8 mouse cellular contexts compared by ENCODE assay signal in genomic region chr4:109173775-109174440, GRCm38 (mm10). TPM values are rescaled to one million over a fixed set of nuclear protein-coding genes. Genes with fewer than 3 reads are reported as not detected.
DNase-seq lines count a peak whose midpoint lies in the region; ATAC-seq lines count a peak whose summit lies in the region.

No protein-coding gene starts in this region.

- peak; percentile 66 to 67 for DNase-seq in heart, adult 18-20 months
- DNase-seq in heart, embryonic 10.5 days (ENCODE audit: low spot score) = no peak
- DNase-seq in adrenal gland, postnatal 25 days = peak; percentile 32
- DNase-seq in gastrocnemius, postnatal 25 days = peak; percentile 67
- DNase-seq in midbrain, embryonic 11.5 days (ENCODE audit: low spot score, missing footprints) = peak; percentile 89
- DNase-seq in spleen, adult 12 weeks (ENCODE audit: low spot score) = no peak
- no peak for DNase-seq in embryo, embryonic 10.5 days (ENCODE audit: low spot score)

- 58% methylated on average over 7 of the region's 7 CpGs for WGBS in heart, embryonic 10.5 days
- WGBS in midbrain, embryonic 11.5 days = 51% methylated on average over 7 of the region's 7 CpGs

- H3K9me3 ChIP-seq in heart, embryonic 10.5 days = no peaks in the 10 kb centered on the region
- no peaks in the 10 kb centered on the region for H3K9me3 ChIP-seq in midbrain, embryonic 11.5 days (ENCODE audit: control insufficient read depth, low read length)

- ATAC-seq in midbrain, embryonic 11.5 days (ENCODE audit: low FRiP score) = peak; percentile 52; the same call in 1 of the 2 replicates
- ATAC-seq in monocyte, adult 5-6 weeks (replicated peaks; ENCODE audit: insufficient number of reproducible peaks, low FRiP score, low TSS enrichment, poor library complexity, severe bottlenecking) = no peak

- peak overlapping the region; percentile 12; the same call in 1 of the 2 replicates for H3K9ac ChIP-seq in midbrain, embryonic 11.5 days (ENCODE audit: low read length)

- peaks cover 19% of the 10 kb centered on the region; the same call in 1 of the 2 replicates for H3K4me1 ChIP-seq in heart, embryonic 10.5 days
- H3K4me1 ChIP-seq in midbrain, embryonic 11.5 days (ENCODE audit: control insufficient read depth, insufficient read depth, low read length) = peaks cover 6% of the 10 kb centered on the region; the same call in 1 of the 2 replicates

- H3K4me2 ChIP-seq in midbrain, embryonic 11.5 days = no peak overlapping the region

- no peak overlapping the region for H3K4me3 ChIP-seq in heart, embryonic 10.5 days
- H3K4me3 ChIP-seq in midbrain, embryonic 11.5 days (ENCODE audit: low read depth, low read length) = no peak overlapping the region

- H3K36me3 ChIP-seq in heart, embryonic 10.5 days = 0 out of 2 replicates have a peak, but pooled peaks cover 1% of the 10 kb centered on the region
- H3K36me3 ChIP-seq in midbrain, embryonic 11.5 days (ENCODE audit: control insufficient read depth, insufficient read depth, low read length) = no peaks in the 10 kb centered on the region

- H3K27me3 ChIP-seq in heart, embryonic 10.5 days (ENCODE audit: insufficient read depth, poor library complexity, severe bottlenecking) = no peaks in the 10 kb centered on the region
- H3K27me3 ChIP-seq in midbrain, embryonic 11.5 days (ENCODE audit: control insufficient read depth, insufficient read depth, low read length) = no peaks in the 10 kb centered on the region

- H3K27ac ChIP-seq in heart, embryonic 10.5 days = no peak overlapping the region
- H3K27ac ChIP-seq in midbrain, embryonic 11.5 days (ENCODE audit: low read depth, low read length) = peak overlapping the region; percentile 36; the same call in 1 of the 2 replicates

RNA-seq across cellular contexts. Expression of gene Osbpl9, which starts 28.2 kb away (rescaled TPM):
- 100 to 1,000 TPM in 1 of 2 experiments, 10 to 100 TPM in 1; 97.4 to 100 TPM for total RNA-seq in heart, adult 18-20 months (2021)
- polyA plus RNA-seq in heart, embryonic 10.5 days (2016; fragmentation: Nextera tagmentation; extraction: Ambion mirVana) = 41.1 and 43.5 TPM in 2 replicates
- total RNA-seq in adrenal gland, postnatal 25 days (2021) = 136 and 144 TPM in 2 replicates
- 10 to 100 TPM; 82.3 to 98.8 TPM for total RNA-seq in gastrocnemius, postnatal 25 days (2021)
- 75.8 and 78.8 TPM in 2 replicates for polyA plus RNA-seq in midbrain, embryonic 11.5 days (2014; fragmentation: Nextera tagmentation; extraction: Ambion mirVana)
- total RNA-seq in monocyte, adult 5-6 weeks (2017) = 182 to 250 TPM (median 202 TPM) in 3 replicates

Comparison
In these comparisons a context has a peak if more than half of its experiments do, and no peak if none do; other contexts are left out.
1. DNase-seq: peak in heart, adult 18-20 months (2 of 2), adrenal gland, postnatal 25 days (single experiment), gastrocnemius, postnatal 25 days (single experiment) and midbrain, embryonic 11.5 days (single experiment); none in heart, embryonic 10.5 days (single experiment), spleen, adult 12 weeks (single experiment) and embryo, embryonic 10.5 days (single experiment).